Mouse (Mus musculus) right cerebral cortex, postnatal 4 days (tissue): ENCODE measurements around the gene Ntsr1.

Experiments used
- DNase-seq: peaks from one replicate; pipeline ENCODE4 v3.0.0-alpha.2; 2022

Gene Ntsr1

GRCm38 (mm10) chr2:180563296-180563695 lies 63.5 kb downstream of the Ntsr1 start:
- no peak for DNase-seq

GRCm38 (mm10) chr2:180563841-180564240 lies 64.1 kb downstream of the Ntsr1 start:
- DNase-seq = no peak

GRCm38 (mm10) chr2:180566240-180566913 lies 66.6 kb downstream of the Ntsr1 start:
- DNase-seq = peak; percentile 47

- peak; percentile 47 for DNase-seq
Measured at GRCm38 (mm10) chr2:180569028-180569643, 69.4 kb downstream of the Ntsr1 start.

GRCm38 (mm10) chr2:180576482-180576881 lies 76.7 kb downstream of the Ntsr1 start:
- DNase-seq = no peak

- peak; percentile 87 for DNase-seq
Measured at GRCm38 (mm10) chr2:180578686-180579085, 78.9 kb downstream of the Ntsr1 start.

GRCm38 (mm10) chr2:180581002-180581401 lies 81.2 kb downstream of the Ntsr1 start, which contains the start of gene Mrgbp:
Gene Mrgbp (plus strand): TSS chr2:180581304.
- DNase-seq = no peak

- DNase-seq = peak; percentile 100
Measured at GRCm38 (mm10) chr2:180582481-180583153, 82.8 kb downstream of the Ntsr1 start.

GRCm38 (mm10) chr2:180583154-180583507 lies 83.4 kb downstream of the Ntsr1 start:
- no peak for DNase-seq

- DNase-seq = no peak
Measured at GRCm38 (mm10) chr2:180588736-180589122, 89.0 kb downstream of the Ntsr1 start.

GRCm38 (mm10) chr2:180589123-180589831 lies 89.5 kb downstream of the Ntsr1 start, which contains the start of gene Ogfr:
Gene Ogfr (plus strand): TSS chr2:180589245.
- DNase-seq = peak; percentile 87
